Mouse (Mus musculus): ENCODE measurements around the gene Rbks.
"Not testable (repeated sequence)": the region's sequence is repeated elsewhere in the genome, so short reads cannot be mapped to it uniquely, and the experiment has no call there.

Gene Rbks

GRCm38 (mm10) chr5:31680183-31680582 lies 17.2 kb downstream of the Rbks start:
- in situ Hi-C loops (cut with MboI, MseI) = loop anchor here (5.0 kb wide), 1 partner anchor 118 kb away; no protein-coding TSS in a partner anchor

- in situ Hi-C loops (cut with MboI, MseI) = no loop called here
These were observed 19.4 kb downstream of the Rbks start for GRCm38 (mm10) chr5:31678000-31678399.

GRCm38 (mm10) chr5:31673431-31673830 lies 24.0 kb downstream of the Rbks start:
- in situ Hi-C loops (cut with MboI, MseI) = no loop called here

- in situ Hi-C loops (cut with MboI, MseI) = no loop called here
These were observed 26.3 kb downstream of the Rbks start for GRCm38 (mm10) chr5:31671137-31671536.

- in situ Hi-C loops (cut with MboI, MseI) = no loop called here
These were observed 27.4 kb downstream of the Rbks start for GRCm38 (mm10) chr5:31669984-31670383.

GRCm38 (mm10) chr5:31668325-31668968 lies 29.0 kb downstream of the Rbks start:
- in situ Hi-C loops (cut with MboI, MseI) = no loop called here

GRCm38 (mm10) chr5:31666176-31666575 lies 31.3 kb downstream of the Rbks start:
- in situ Hi-C loops (cut with MboI, MseI) = no loop called here

GRCm38 (mm10) chr5:31655688-31656190 lies 41.7 kb downstream of the Rbks start:
- in situ Hi-C loops (cut with MboI, MseI) = no loop called here

GRCm38 (mm10) chr5:31650518-31651288 lies 46.7 kb downstream of the Rbks start:
- in situ Hi-C loops (cut with MboI, MseI) = no loop called here

- in situ Hi-C loops (cut with MboI, MseI) = no loop called here
These were observed 50.1 kb downstream of the Rbks start for GRCm38 (mm10) chr5:31647327-31647726.

- in situ Hi-C loops (cut with MboI, MseI) = no loop called here
These were observed 50.9 kb downstream of the Rbks start for GRCm38 (mm10) chr5:31646574-31646973.

GRCm38 (mm10) chr5:31645798-31646197 lies 51.6 kb downstream of the Rbks start:
- in situ Hi-C loops (cut with MboI, MseI) = no loop called here

- in situ Hi-C loops (cut with MboI, MseI) = no loop called here
These were observed 52.6 kb downstream of the Rbks start for GRCm38 (mm10) chr5:31644847-31645246.

- in situ Hi-C loops (cut with MboI, MseI) = no loop called here
These were observed 53.2 kb downstream of the Rbks start for GRCm38 (mm10) chr5:31644272-31644671.

- in situ Hi-C loops (cut with MboI, MseI) = no loop called here
These were observed 55.1 kb downstream of the Rbks start for GRCm38 (mm10) chr5:31642300-31642699.

- in situ Hi-C loops (cut with MboI, MseI) = no loop called here
These were observed 56.9 kb downstream of the Rbks start for GRCm38 (mm10) chr5:31640542-31640941.

- in situ Hi-C loops (cut with MboI, MseI) = no loop called here
These were observed 60.7 kb downstream of the Rbks start for GRCm38 (mm10) chr5:31636636-31637253.

GRCm38 (mm10) chr5:31634679-31635078 lies 62.7 kb downstream of the Rbks start:
- in situ Hi-C loops (cut with MboI, MseI) = no loop called here

GRCm38 (mm10) chr5:31634161-31634560 lies 63.3 kb downstream of the Rbks start:
- in situ Hi-C loops (cut with MboI, MseI) = no loop called here

- in situ Hi-C loops (cut with MboI, MseI) = not testable (repeated sequence)
These were observed 66.3 kb downstream of the Rbks start for GRCm38 (mm10) chr5:31631169-31631568.

- in situ Hi-C loops (cut with MboI, MseI) = no loop called here
These were observed 67.4 kb downstream of the Rbks start for GRCm38 (mm10) chr5:31630064-31630463.

- in situ Hi-C loops (cut with MboI, MseI) = no loop called here
These were observed 68.9 kb downstream of the Rbks start for GRCm38 (mm10) chr5:31628555-31628954.

All from T-helper 1 cell (primary cell).